Mouse (Mus musculus) neural tube, embryonic 11.5 days (tissue): ENCODE measurements at regions not wholly inside any gene's neighbourhood (a gene's known extent, or its start where the extent isn't known, plus 50 kb on each side); places are given as distances from the start of the nearest gene placed in this dataset.
"Not testable (repeated sequence)": the region's sequence is repeated elsewhere in the genome, so short reads cannot be mapped to it uniquely, and the experiment has no call there.

Experiments
- ATAC-seq: fragments of 200-750 bp; cut with Nextera tagmentation; 2 replicates; pipeline ENCODE4 v1.8.0; 2017; ENCODE audit warnings: moderate number of reproducible peaks, mild to moderate bottlenecking, moderate TSS enrichment, moderate library complexity; ENCODE audit not compliant: insufficient read depth, low FRiP score, low TSS enrichment
- DNase-seq: peaks from one replicate; pipeline ENCODE4 v3.0.0-alpha.2; 2015; ENCODE audit warnings: low spot score
- H3K27ac ChIP-seq: fragments of 300-500 bp; sonication (generic); 2 replicates; pipeline ENCODE4 v1.5.1; 2014; ENCODE audit warnings: low read depth, mild to moderate bottlenecking, low read length
- H3K27me3 ChIP-seq: fragments of 300-500 bp; sonication (generic); 2 replicates; pipeline ENCODE4 v1.6.1; 2014; ENCODE audit warnings: mild to moderate bottlenecking, low read length, mixed read lengths; ENCODE audit not compliant: control insufficient read depth, insufficient read depth
- H3K36me3 ChIP-seq: fragments of 300-500 bp; sonication (generic); 2 replicates; pipeline ENCODE4 v1.6.1; 2014; ENCODE audit warnings: mild to moderate bottlenecking, low read length, moderate library complexity, mixed read lengths; ENCODE audit not compliant: control insufficient read depth, insufficient read depth
- H3K4me1 ChIP-seq: fragments of 300-500 bp; sonication (generic); 2 replicates; pipeline ENCODE4 v1.6.1; 2014; ENCODE audit warnings: low read length, mixed read lengths; ENCODE audit not compliant: control insufficient read depth, insufficient read depth
- H3K4me2 ChIP-seq: fragments of 300-500 bp; sonication (generic); 2 replicates; pipeline ENCODE4 v1.6.1; 2014; ENCODE audit warnings: low read depth, mild to moderate bottlenecking, moderate library complexity
- H3K4me3 ChIP-seq: fragments of 300-500 bp; sonication (generic); 2 replicates; pipeline ENCODE4 v1.5.1; 2014; ENCODE audit warnings: low read depth, low read length
- H3K9ac ChIP-seq: fragments of 300-500 bp; sonication (generic); 2 replicates; pipeline ENCODE4 v1.6.1; 2014; ENCODE audit warnings: mild to moderate bottlenecking, low read length
- H3K9me3 ChIP-seq: fragments of 300-500 bp; sonication (generic); 2 replicates; pipeline ENCODE4 v1.6.1; 2016; ENCODE audit warnings: low read length; ENCODE audit not compliant: control insufficient read depth
- WGBS: fragments of 180-500 bp; shearing (Covaris S2); extraction: QIAGEN DNeasy Blood & Tissue Kit; methylation state at CpG from one replicate; pipeline ENCODE4 v1.1.7; 2014; 5-methylcytosine and 5-hydroxymethylcytosine counted together

DNA sequence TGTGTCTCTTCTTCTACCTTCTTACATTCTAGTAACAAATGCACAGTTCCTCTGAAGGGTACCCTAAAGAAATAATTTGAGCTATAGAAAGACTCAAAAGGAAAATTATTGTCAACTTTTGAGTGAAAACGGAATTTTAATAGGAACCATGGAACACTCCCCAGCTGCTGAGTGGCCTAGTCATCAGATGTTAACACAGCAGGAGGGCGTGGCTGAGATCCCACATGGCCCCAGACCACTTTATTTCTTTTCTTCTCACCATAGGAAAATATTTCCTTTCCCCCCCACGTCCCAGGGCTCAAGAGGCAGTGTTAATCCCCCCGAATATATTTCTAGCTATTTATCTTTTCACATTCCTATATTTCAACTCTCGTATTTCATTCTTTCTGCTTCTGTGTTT is 1977.6 kb downstream of the 9330182O14Rik start:
- WGBS = 65% methylated on average over 5 of the region's 5 CpGs
- H3K4me3 ChIP-seq = no peak overlapping the region

DNA sequence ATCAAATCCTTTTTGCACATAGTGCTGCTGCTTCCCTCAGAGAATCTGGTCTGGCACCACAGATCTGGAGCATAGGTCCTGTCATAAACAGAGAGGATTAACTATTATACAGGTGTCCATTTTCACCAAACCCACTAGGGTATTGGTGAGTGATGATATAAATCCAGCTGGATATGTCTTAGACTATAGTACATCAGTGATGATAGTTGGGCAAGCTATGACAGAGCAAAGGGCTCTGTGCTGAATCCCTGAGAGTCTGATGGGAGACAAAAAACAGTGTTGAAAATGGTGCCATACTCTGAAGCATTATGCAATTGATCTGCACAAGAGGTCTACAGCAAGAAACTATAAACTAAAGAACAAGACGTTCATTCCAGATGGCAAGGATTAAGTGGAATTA is 1993.3 kb downstream of the 9330182O14Rik start:
- H3K4me2 ChIP-seq = no peak overlapping the region
- no peak for ATAC-seq
- H3K9ac ChIP-seq = no peak overlapping the region
- H3K27me3 ChIP-seq = no peaks in the 10 kb centered on the region
- H3K9me3 ChIP-seq = no peaks in the 10 kb centered on the region
- H3K27ac ChIP-seq = no peak overlapping the region
- H3K36me3 ChIP-seq = no peaks in the 10 kb centered on the region
- no peak overlapping the region for H3K4me3 ChIP-seq
- WGBS = 88% methylated on average over 1 of the region's 1 CpGs
- no peaks in the 10 kb centered on the region for H3K4me1 ChIP-seq
- DNase-seq = no peak

More for the DNA sequence above, 1977.6 kb downstream of the 9330182O14Rik start:
- no peak for DNase-seq
- Histone ChIP-seq H3K4me2 (no peak overlapping the region), H3K36me3 (no peaks in the 10 kb centered on the region), H3K9ac (no peak overlapping the region), H3K4me1 (no peaks in the 10 kb centered on the region), H3K27me3 (no peaks in the 10 kb centered on the region), H3K9me3 (no peaks in the 10 kb centered on the region), H3K27ac (no peak overlapping the region)
- no peak for ATAC-seq

- Histone ChIP-seq H3K4me1 (no peaks in the 10 kb centered on the region), H3K9ac (no peak overlapping the region)
- 95% methylated on average over 3 of the region's 3 CpGs for WGBS
Observed at GRCm38 (mm10) chr15:42128976-42129375, 1994.8 kb downstream of the 9330182O14Rik start.

GRCm38 (mm10) chr15:42166546-42166945 is 2032.4 kb downstream of the 9330182O14Rik start:
- ATAC-seq (no peak), DNase-seq (no peak)
- H3K9ac ChIP-seq = no peak overlapping the region
- no peak overlapping the region for H3K27ac ChIP-seq
- H3K4me1 ChIP-seq = no peaks in the 10 kb centered on the region
- H3K36me3 ChIP-seq = no peaks in the 10 kb centered on the region
- H3K4me3 ChIP-seq = no peak overlapping the region
- H3K4me2 ChIP-seq = no peak overlapping the region
- H3K9me3 ChIP-seq = no peaks in the 10 kb centered on the region
- no peaks in the 10 kb centered on the region for H3K27me3 ChIP-seq

More at GRCm38 (mm10) chr15:42128976-42129375, 1994.8 kb downstream of the 9330182O14Rik start:
- Histone ChIP-seq H3K9me3 (no peaks in the 10 kb centered on the region), H3K4me2 (no peak overlapping the region), H3K27me3 (no peaks in the 10 kb centered on the region), H3K4me3 (no peak overlapping the region), H3K27ac (no peak overlapping the region), H3K36me3 (no peaks in the 10 kb centered on the region)
- DNase-seq = no peak
- ATAC-seq = no peak

DNA sequence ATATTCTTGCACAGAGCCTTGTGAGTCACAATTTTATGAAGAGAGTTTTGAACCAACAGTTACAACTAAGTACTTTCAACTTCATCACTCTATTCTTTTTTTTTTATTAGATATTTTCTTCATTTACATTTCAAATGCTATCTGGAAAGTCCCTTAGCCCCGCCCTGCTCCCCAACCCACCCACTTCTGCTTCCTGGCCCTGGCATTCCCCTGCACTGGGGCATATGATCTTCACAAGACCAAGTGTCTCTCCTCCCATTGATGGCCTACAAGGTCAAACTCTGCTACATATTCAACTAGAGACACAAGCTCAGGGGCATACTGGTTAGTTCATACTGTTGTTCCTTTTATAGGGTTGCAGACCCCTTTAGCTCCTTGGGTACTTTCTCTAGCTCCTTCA is 2043.6 kb downstream of the 9330182O14Rik start:
- not testable (repeated sequence) for H3K36me3 ChIP-seq, H3K27me3 ChIP-seq, H3K9ac ChIP-seq

GRCm38 (mm10) chr15:42207187-42207846 is 2073.2 kb downstream of the 9330182O14Rik start:
- no peak overlapping the region for H3K27ac ChIP-seq
- H3K27me3 ChIP-seq = no peaks in the 10 kb centered on the region
- H3K4me3 ChIP-seq = no peak overlapping the region
- no peak overlapping the region for H3K4me2 ChIP-seq
- no peak for DNase-seq
- no peak overlapping the region for H3K9ac ChIP-seq
- 73% methylated on average over 5 of the region's 5 CpGs for WGBS
- H3K36me3 ChIP-seq = no peaks in the 10 kb centered on the region
- peak; percentile 50; the same call in 1 of the 2 replicates for ATAC-seq
- H3K4me1 ChIP-seq = no peaks in the 10 kb centered on the region
- no peaks in the 10 kb centered on the region for H3K9me3 ChIP-seq

More for the DNA sequence above, 2043.6 kb downstream of the 9330182O14Rik start:
- H3K9me3 ChIP-seq, H3K4me2 ChIP-seq, ATAC-seq, H3K4me1 ChIP-seq, H3K4me3 ChIP-seq, DNase-seq, H3K27ac ChIP-seq: not testable (repeated sequence)
- WGBS = 93% methylated on average over 1 of the region's 1 CpGs

DNA sequence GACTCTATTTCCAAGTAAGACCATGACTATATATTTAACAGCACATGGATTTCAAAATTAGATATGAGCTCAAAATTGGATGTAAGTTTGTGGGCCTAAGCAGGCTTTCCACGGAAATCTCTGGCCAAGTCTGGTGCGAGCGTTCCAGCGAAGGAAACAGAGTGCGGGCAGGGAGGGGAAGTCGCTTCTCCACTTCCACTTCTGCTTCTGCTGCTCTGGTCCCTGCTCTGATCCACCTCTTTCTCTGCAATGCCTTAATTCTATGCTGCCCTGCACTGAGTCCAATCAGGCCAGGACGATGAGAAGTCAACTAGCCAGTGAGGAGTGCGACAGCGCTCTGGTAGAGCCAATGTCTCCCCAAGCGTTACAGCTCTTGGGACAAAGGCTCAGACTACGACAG is 2085.3 kb downstream of the 9330182O14Rik start:
- H3K9me3 ChIP-seq = no peaks in the 10 kb centered on the region
- WGBS = 90% methylated on average over 11 of the region's 11 CpGs
- no peak overlapping the region for H3K27ac ChIP-seq
- no peak overlapping the region for H3K9ac ChIP-seq
- no peak overlapping the region for H3K4me3 ChIP-seq
- no peak for DNase-seq
- ATAC-seq = no peak
- H3K4me2 ChIP-seq = no peak overlapping the region
- H3K4me1 ChIP-seq = no peaks in the 10 kb centered on the region
- H3K36me3 ChIP-seq = no peaks in the 10 kb centered on the region
- H3K27me3 ChIP-seq = no peaks in the 10 kb centered on the region

DNA sequence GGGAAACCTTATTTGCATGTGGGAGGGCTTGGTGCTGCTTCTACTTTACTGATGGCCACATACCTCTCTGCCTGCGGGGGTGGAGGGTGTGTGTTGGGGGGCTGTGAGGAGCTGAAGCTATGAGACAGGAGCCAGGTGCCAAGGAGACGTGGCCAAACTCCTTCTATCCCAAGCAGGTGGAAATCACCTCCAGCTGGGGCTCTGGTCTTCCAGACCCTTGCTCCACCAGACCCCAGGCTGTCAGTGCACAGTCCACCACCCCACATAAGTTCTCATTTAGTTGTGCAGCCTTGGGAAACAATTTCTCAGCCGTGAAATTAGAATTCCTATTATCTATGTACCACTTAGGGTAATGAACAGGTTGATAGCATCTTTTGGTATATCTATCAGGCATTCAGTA is 2085.8 kb downstream of the 9330182O14Rik start:
- H3K4me2 ChIP-seq = no peak overlapping the region
- no peak for DNase-seq
- no peak overlapping the region for H3K27ac ChIP-seq
- 71% methylated on average over 3 of the region's 3 CpGs for WGBS
- H3K9me3 ChIP-seq = no peaks in the 10 kb centered on the region
- H3K27me3 ChIP-seq = no peaks in the 10 kb centered on the region
- no peak for ATAC-seq
- H3K4me3 ChIP-seq = no peak overlapping the region
- no peaks in the 10 kb centered on the region for H3K4me1 ChIP-seq
- no peak overlapping the region for H3K9ac ChIP-seq
- no peaks in the 10 kb centered on the region for H3K36me3 ChIP-seq

DNA sequence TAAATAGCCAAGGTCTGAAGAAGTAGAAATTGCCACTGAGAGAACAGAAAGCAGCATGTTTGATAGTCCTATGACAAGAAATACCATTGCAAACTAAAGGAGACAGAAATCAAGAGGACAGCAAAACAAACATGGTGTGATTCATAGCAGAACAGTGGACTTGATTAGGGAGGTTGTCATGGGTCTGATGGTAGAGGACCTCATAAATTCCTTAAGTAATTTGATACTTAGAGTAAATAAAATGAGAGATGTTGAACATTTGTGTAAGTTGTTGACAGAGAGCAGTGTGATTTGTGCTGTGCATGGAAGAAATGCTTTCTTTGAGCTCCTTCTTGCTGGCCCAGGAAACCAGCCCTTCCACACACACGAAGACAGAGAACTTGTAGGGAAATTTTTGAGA is 2090.8 kb downstream of the 9330182O14Rik start:
- no peak for DNase-seq
- Histone ChIP-seq H3K4me1 (no peaks in the 10 kb centered on the region), H3K27me3 (no peaks in the 10 kb centered on the region), H3K4me3 (no peak overlapping the region), H3K27ac (no peak overlapping the region), H3K9me3 (no peaks in the 10 kb centered on the region), H3K36me3 (no peaks in the 10 kb centered on the region), H3K4me2 (no peak overlapping the region), H3K9ac (no peak overlapping the region)
- no peak for ATAC-seq
- 59% methylated on average over 1 of the region's 1 CpGs for whole genome bisulfite sequencing
